ENCODE assay signal across 10 mouse cellular contexts in genomic region chr16:4285257-4285656, GRCm38 (mm10).
DNase-seq lines count a peak whose midpoint lies in the region; ATAC-seq and TF ChIP-seq lines count a peak whose summit lies in the region.
"Had no signal": no experiment of that assay in that cellular context is flagged by ENCODE, and none has a peak within 500 bp of the region (broad histone marks: within the 10 kb centered on the region; RNA-seq: fewer than 3 reads in every experiment).

No protein-coding gene starts in this region.

- no peak for ATAC-seq in kidney, embryonic 14.5 days (ENCODE audit: low FRiP score, low TSS enrichment)
- ATAC-seq in limb, embryonic 14.5 days (ENCODE audit: low FRiP score, low read depth): 0 out of 2 replicates have a peak, but pooled peaks have one; percentile 30

- no peak for TF ChIP-seq POLR2A in limb, embryonic 14.5 days (IDR thresholded peaks at IDR 0.05; ENCODE audit: borderline replicate concordance, extremely low read depth, insufficient read depth, insufficient read length)

- no peaks in the 10 kb centered on the region for H3K9me3 ChIP-seq in kidney, embryonic 14.5 days (ENCODE audit: control insufficient read depth, low read length)
- H3K9me3 ChIP-seq in embryonic facial prominence, embryonic 10.5 days: no peaks in the 10 kb centered on the region
- no peaks in the 10 kb centered on the region for H3K9me3 ChIP-seq in limb, embryonic 14.5 days (ENCODE audit: control insufficient read depth, low read length)
- H3K9me3 ChIP-seq: embryonic facial prominence, embryonic 12.5 days had no signal

- peak; percentile 41 for DNase-seq in kidney, adult 18-20 months
- peak; percentile 65 for DNase-seq in MN1 (ENCODE audit: low spot score)
- DNase-seq in embryonic facial prominence, embryonic 10.5 days (ENCODE audit: low spot score): peak; percentile 18
- DNase-seq in limb, embryonic 14.5 days (ENCODE audit: low spot score): peak; percentile 67
- peak; percentile 7 to 28 for DNase-seq in thymus, adult 18-20 months
- no peak for DNase-seq in right cerebral cortex, postnatal 10 days (ENCODE audit: low spot score in 2 of 2)
- no peak for DNase-seq in right cerebral cortex, adult 18-20 months

- H3K4me2 ChIP-seq in kidney, embryonic 14.5 days (replicated peaks; ENCODE audit: low read depth, low read length): no peak overlapping the region
- H3K4me2 ChIP-seq in limb, embryonic 14.5 days (replicated peaks; ENCODE audit: low read depth, low read length, severe bottlenecking): no peak overlapping the region
- H3K4me2 ChIP-seq: embryonic facial prominence, embryonic 12.5 days had no signal

- no peak overlapping the region for H3K27ac ChIP-seq in kidney, embryonic 14.5 days (ENCODE audit: low read depth, low read length)
- no peak overlapping the region for H3K27ac ChIP-seq in embryonic facial prominence, embryonic 10.5 days (replicated peaks)
- H3K27ac ChIP-seq in limb, embryonic 14.5 days (replicated peaks; ENCODE audit: low read depth, low read length): no peak overlapping the region
- H3K27ac ChIP-seq: embryonic facial prominence, embryonic 12.5 days; macrophage had no signal

- H3K27me3 ChIP-seq in kidney, embryonic 14.5 days (ENCODE audit: control insufficient read depth, insufficient read depth, low read length): no peaks in the 10 kb centered on the region
- H3K27me3 ChIP-seq in embryonic facial prominence, embryonic 10.5 days (replicated peaks; ENCODE audit: low read depth, poor library complexity, severe bottlenecking): no peaks in the 10 kb centered on the region
- H3K27me3 ChIP-seq in limb, embryonic 14.5 days (ENCODE audit: control insufficient read depth, insufficient read depth, low read length): no peaks in the 10 kb centered on the region
- H3K27me3 ChIP-seq: embryonic facial prominence, embryonic 12.5 days had no signal

- 67% methylated on average over 5 of the region's 5 CpGs for WGBS in kidney, embryonic 14.5 days
- WGBS in embryonic facial prominence, embryonic 10.5 days: 67% methylated on average over 5 of the region's 5 CpGs
- 49% methylated on average over 5 of the region's 5 CpGs for WGBS in limb, embryonic 14.5 days

- H3K9ac ChIP-seq in kidney, embryonic 14.5 days (ENCODE audit: low read depth, low read length): no peak overlapping the region
- no peak overlapping the region for H3K9ac ChIP-seq in limb, embryonic 14.5 days (ENCODE audit: low read depth, low read length, severe bottlenecking)
- H3K9ac ChIP-seq: embryonic facial prominence, embryonic 12.5 days had no signal

- H3K4me1 ChIP-seq in kidney, embryonic 14.5 days (ENCODE audit: control insufficient read depth, insufficient read depth, low read length): no peaks in the 10 kb centered on the region
- H3K4me1 ChIP-seq in embryonic facial prominence, embryonic 10.5 days: no peaks in the 10 kb centered on the region
- no peaks in the 10 kb centered on the region for H3K4me1 ChIP-seq in limb, embryonic 14.5 days (ENCODE audit: control insufficient read depth, insufficient read depth, low read length)
- H3K4me1 ChIP-seq: embryonic facial prominence, embryonic 12.5 days had no signal

- H3K36me3 ChIP-seq in kidney, embryonic 14.5 days (ENCODE audit: control insufficient read depth, insufficient read depth, low read length): no peaks in the 10 kb centered on the region
- H3K36me3 ChIP-seq in embryonic facial prominence, embryonic 10.5 days (replicated peaks): no peaks in the 10 kb centered on the region
- H3K36me3 ChIP-seq in limb, embryonic 14.5 days (ENCODE audit: control insufficient read depth, insufficient read depth, low read length): 0 out of 2 replicates have a peak, but pooled peaks cover 6% of the 10 kb centered on the region

- H3K4me3 ChIP-seq in kidney, embryonic 14.5 days (ENCODE audit: low read length): no peak overlapping the region
- H3K4me3 ChIP-seq in embryonic facial prominence, embryonic 10.5 days: no peak overlapping the region
- H3K4me3 ChIP-seq in limb, embryonic 14.5 days (replicated peaks; ENCODE audit: low read length): no peak overlapping the region
- H3K4me3 ChIP-seq: embryonic facial prominence, embryonic 12.5 days had no signal

Comparison
In these comparisons a context has a peak if more than half of its experiments do, and no peak if none do; other contexts are left out.
1. DNase-seq: peak in kidney, adult 18-20 months (single experiment), MN1 (single experiment), embryonic facial prominence, embryonic 10.5 days (single experiment), limb, embryonic 14.5 days (single experiment) and thymus, adult 18-20 months (2 of 2); none in right cerebral cortex, postnatal 10 days (0 of 2) and right cerebral cortex, adult 18-20 months (single experiment).